Comparison of ENCODE assay signal across 15 mouse cellular contexts in genomic region chr3:137015199-137015598, GRCm38 (mm10).
"Had no signal": no experiment of that assay in that cellular context is flagged by ENCODE, and none has a peak within 500 bp of the region (broad histone marks: within the 10 kb centered on the region; RNA-seq: fewer than 3 reads in every experiment).

No protein-coding gene starts in this region.

- H3K4me3 ChIP-seq: midbrain, embryonic 10.5 days; midbrain, embryonic 12.5 days; myocyte; neural tube, embryonic 13.5 days; neural tube, embryonic 15.5 days; stomach, embryonic 15.5 days had no signal

- H3K27ac ChIP-seq: midbrain, embryonic 10.5 days; midbrain, embryonic 12.5 days; neural tube, embryonic 13.5 days; neural tube, embryonic 15.5 days; stomach, embryonic 15.5 days; stomach, postnatal 0 days had no signal

- H3K4me2 ChIP-seq: lung, embryonic 14.5 days; midbrain, embryonic 12.5 days; neural tube, embryonic 13.5 days; neural tube, embryonic 15.5 days; stomach, embryonic 15.5 days had no signal

- H3K4me1 ChIP-seq: midbrain, embryonic 12.5 days; neural tube, embryonic 13.5 days; neural tube, embryonic 15.5 days; stomach, embryonic 15.5 days had no signal

- ATAC-seq: midbrain, embryonic 16.5 days had no signal

- H3K36me3 ChIP-seq: midbrain, embryonic 10.5 days; midbrain, embryonic 12.5 days; neural tube, embryonic 13.5 days; neural tube, embryonic 15.5 days; stomach, embryonic 15.5 days had no signal

- DNase-seq: lung, adult 18-20 months; lung, postnatal 4 days; right cerebral cortex, adult 18-20 months; right cerebral cortex, postnatal 14 days; thymus, adult 2 months; thymus, postnatal 25 days had no signal

- H3K27me3 ChIP-seq: midbrain, embryonic 12.5 days; neural tube, embryonic 13.5 days; neural tube, embryonic 15.5 days; stomach, embryonic 15.5 days had no signal

- H3K9me3 ChIP-seq: midbrain, embryonic 10.5 days; midbrain, embryonic 12.5 days; neural tube, embryonic 13.5 days; neural tube, embryonic 15.5 days; stomach, embryonic 15.5 days had no signal

- H3K9ac ChIP-seq: lung, embryonic 14.5 days; midbrain, embryonic 12.5 days; neural tube, embryonic 13.5 days; neural tube, embryonic 15.5 days; stomach, embryonic 15.5 days had no signal
